Mouse (Mus musculus) limb, embryonic 12.5 days (tissue): ENCODE results near the gene Trpc4ap. TPM values are rescaled to one million over a fixed set of nuclear protein-coding genes. Genes with fewer than 3 reads are reported as not detected.

Experiments used
- ATAC-seq: fragments of 200-750 bp; cut with Nextera tagmentation; 2 replicates; pipeline ENCODE4 v1.8.0; 2017; ENCODE audit warnings: low read depth, moderate TSS enrichment; ENCODE audit not compliant: insufficient number of reproducible peaks, insufficient read depth, low FRiP score, low TSS enrichment
- H3K27ac ChIP-seq: fragments of 300-500 bp; sonication (generic); 2 replicates; pipeline ENCODE4 v1.5.1; 2016; ENCODE audit warnings: mild to moderate bottlenecking, moderate library complexity
- H3K27me3 ChIP-seq: fragments of 300-500 bp; sonication (generic); 2 replicates; pipeline ENCODE4 v1.6.1; 2016; ENCODE audit warnings: mild to moderate bottlenecking, moderate library complexity
- H3K36me3 ChIP-seq: fragments of 300-500 bp; sonication (generic); 2 replicates; pipeline ENCODE4 v1.6.1; 2016; ENCODE audit warnings: mild to moderate bottlenecking, moderate library complexity
- H3K4me1 ChIP-seq: fragments of 300-500 bp; sonication (generic); replicated peaks from 2 replicates; pipeline ENCODE4 v1.6.1; 2016
- H3K4me2 ChIP-seq: fragments of 300-500 bp; sonication (generic); 2 replicates; pipeline ENCODE4 v1.6.1; 2016; ENCODE audit warnings: mild to moderate bottlenecking, moderate library complexity
- H3K4me3 ChIP-seq: fragments of 300-500 bp; sonication (generic); replicated peaks from 2 replicates; pipeline ENCODE4 v1.5.1; 2016; ENCODE audit warnings: mild to moderate bottlenecking
- H3K9ac ChIP-seq: fragments of 300-500 bp; sonication (generic); replicated peaks from 2 replicates; pipeline ENCODE4 v1.6.1; 2016; ENCODE audit warnings: mild to moderate bottlenecking, moderate library complexity
- H3K9me3 ChIP-seq: fragments of 300-500 bp; sonication (generic); 2 replicates; pipeline ENCODE4 v1.6.1; 2016; ENCODE audit warnings: mild to moderate bottlenecking, moderate library complexity
- WGBS: fragments of 180-500 bp; shearing (Covaris S2); methylation state at CpG from one replicate; pipeline ENCODE4 v1.1.7; 2016; 5-methylcytosine and 5-hydroxymethylcytosine counted together
- polyA plus RNA-seq: library from polyadenylated mRNA; unstranded; fragments of >200 nt; fragmentation: Nextera tagmentation; extraction: Ambion mirVana; gene quantifications from 2 replicates; pipeline ENCODE4 v1.2.1, GENCODE M21; 2016

The Trpc4ap gene
- polyA plus RNA-seq, 1 experiment from 2014 or later, result 167 TPM

- Histone ChIP-seq H3K9ac (no peak overlapping the region), H3K27me3 (no peaks in the 10 kb centered on the region), H3K4me1 (no peaks in the 10 kb centered on the region; the same call in 1 of the 2 replicates), H3K4me2 (no peak overlapping the region), H3K9me3 (no peaks in the 10 kb centered on the region), H3K4me3 (no peak overlapping the region), H3K36me3 (peaks cover 29% of the 10 kb centered on the region), H3K27ac (no peak overlapping the region)
- 16% methylated on average over 2 of the region's 2 CpGs for WGBS
- ATAC-seq, result no peak
These were observed 18.6 kb downstream of the Trpc4ap start for GRCm38 (mm10) chr2:155673546-155673945.

- Histone ChIP-seq H3K27me3 (no peaks in the 10 kb centered on the region), H3K9me3 (no peaks in the 10 kb centered on the region), H3K9ac (no peak overlapping the region), H3K4me1 (no peaks in the 10 kb centered on the region; the same call in 1 of the 2 replicates), H3K4me2 (no peak overlapping the region), H3K4me3 (no peak overlapping the region), H3K36me3 (peaks cover 52% of the 10 kb centered on the region), H3K27ac (no peak overlapping the region)
- no peak for ATAC-seq
- WGBS, result 91% methylated on average over 4 of the region's 4 CpGs
These were observed 20.9 kb downstream of the Trpc4ap start for GRCm38 (mm10) chr2:155671236-155671635.

GRCm38 (mm10) chr2:155668461-155668860, 23.7 kb downstream of the Trpc4ap start:
- Histone ChIP-seq H3K9me3 (no peaks in the 10 kb centered on the region), H3K36me3 (peaks cover 80% of the 10 kb centered on the region), H3K4me2 (no peak overlapping the region), H3K4me3 (no peak overlapping the region), H3K4me1 (no peaks in the 10 kb centered on the region), H3K27me3 (no peaks in the 10 kb centered on the region), H3K9ac (no peak overlapping the region), H3K27ac (no peak overlapping the region)
- ATAC-seq, result no peak
- WGBS, result 80% methylated on average over 4 of the region's 4 CpGs

- Histone ChIP-seq H3K4me1 (no peaks in the 10 kb centered on the region), H3K36me3 (peaks cover 85% of the 10 kb centered on the region), H3K9ac (no peak overlapping the region), H3K4me3 (no peak overlapping the region), H3K9me3 (no peaks in the 10 kb centered on the region), H3K27ac (no peak overlapping the region), H3K27me3 (no peaks in the 10 kb centered on the region), H3K4me2 (no peak overlapping the region)
- no peak for ATAC-seq
- WGBS, result 95% methylated on average over 8 of the region's 8 CpGs
These were observed 24.3 kb downstream of the Trpc4ap start for GRCm38 (mm10) chr2:155667881-155668280.

GRCm38 (mm10) chr2:155663910-155664460, 28.2 kb downstream of the Trpc4ap start:
- no peaks in the 10 kb centered on the region for H3K27me3 ChIP-seq
- no peak overlapping the region for H3K9ac ChIP-seq
- no peak overlapping the region for H3K27ac ChIP-seq
- H3K9me3 ChIP-seq, result no peaks in the 10 kb centered on the region
- H3K4me2 ChIP-seq, result no peak overlapping the region
- peaks cover 92% of the 10 kb centered on the region for H3K36me3 ChIP-seq
- no peak overlapping the region for H3K4me3 ChIP-seq
- H3K4me1 ChIP-seq, result no peaks in the 10 kb centered on the region
- 76% methylated on average over 6 of the region's 6 CpGs for WGBS
- no peak for ATAC-seq

- Histone ChIP-seq H3K36me3 (peaks cover 94% of the 10 kb centered on the region), H3K9ac (no peak overlapping the region), H3K4me2 (no peak overlapping the region), H3K4me3 (no peak overlapping the region), H3K4me1 (no peaks in the 10 kb centered on the region), H3K27ac (no peak overlapping the region), H3K9me3 (no peaks in the 10 kb centered on the region), H3K27me3 (no peaks in the 10 kb centered on the region)
- 36% methylated on average over 5 of the region's 5 CpGs for WGBS
- ATAC-seq, result no peak
These were observed 29.1 kb downstream of the Trpc4ap start for GRCm38 (mm10) chr2:155663097-155663496.

GRCm38 (mm10) chr2:155662390-155662789, 29.8 kb downstream of the Trpc4ap start:
- Histone ChIP-seq H3K9me3 (no peaks in the 10 kb centered on the region), H3K27ac (no peak overlapping the region), H3K36me3 (peaks cover 94% of the 10 kb centered on the region), H3K4me3 (no peak overlapping the region), H3K9ac (no peak overlapping the region), H3K4me1 (no peaks in the 10 kb centered on the region), H3K4me2 (no peak overlapping the region), H3K27me3 (no peaks in the 10 kb centered on the region)
- ATAC-seq, result no peak
- WGBS, result 92% methylated on average over 5 of the region's 5 CpGs

- 89% methylated on average over 6 of the region's 6 CpGs for WGBS
These were observed 36.3 kb downstream of the Trpc4ap start for GRCm38 (mm10) chr2:155655759-155656372.

GRCm38 (mm10) chr2:155652618-155653017, 39.6 kb downstream of the Trpc4ap start:
- H3K4me2 ChIP-seq, result no peak overlapping the region
- no peaks in the 10 kb centered on the region for H3K9me3 ChIP-seq
- no peaks in the 10 kb centered on the region for H3K4me1 ChIP-seq
- H3K9ac ChIP-seq, result no peak overlapping the region
- H3K27me3 ChIP-seq, result no peaks in the 10 kb centered on the region
- H3K27ac ChIP-seq, result no peak overlapping the region
- no peak overlapping the region for H3K4me3 ChIP-seq
- peaks cover 96% of the 10 kb centered on the region for H3K36me3 ChIP-seq
- no peak for ATAC-seq
- WGBS, result 92% methylated on average over 5 of the region's 5 CpGs

More at GRCm38 (mm10) chr2:155655759-155656372, 36.3 kb downstream of the Trpc4ap start:
- Histone ChIP-seq H3K4me1 (no peaks in the 10 kb centered on the region), H3K9ac (no peak overlapping the region), H3K4me2 (no peak overlapping the region), H3K4me3 (no peak overlapping the region), H3K36me3 (peaks cover 92% of the 10 kb centered on the region), H3K27me3 (no peaks in the 10 kb centered on the region), H3K27ac (no peak overlapping the region), H3K9me3 (no peaks in the 10 kb centered on the region)
- ATAC-seq, result no peak

GRCm38 (mm10) chr2:155645746-155646145, 46.4 kb downstream of the Trpc4ap start:
- no peak overlapping the region for H3K9ac ChIP-seq
- no peak overlapping the region for H3K4me3 ChIP-seq
- H3K27ac ChIP-seq, result no peak overlapping the region
- no peaks in the 10 kb centered on the region for H3K9me3 ChIP-seq
- no peak overlapping the region for H3K4me2 ChIP-seq
- no peak for ATAC-seq
- WGBS, result 87% methylated on average over 7 of the region's 7 CpGs
- peaks cover 95% of the 10 kb centered on the region for H3K36me3 ChIP-seq
- H3K4me1 ChIP-seq, result no peaks in the 10 kb centered on the region
- no peaks in the 10 kb centered on the region for H3K27me3 ChIP-seq

- H3K4me3 ChIP-seq, result no peak overlapping the region
- no peak for ATAC-seq
- peaks cover 98% of the 10 kb centered on the region for H3K36me3 ChIP-seq
- H3K9ac ChIP-seq, result no peak overlapping the region
- no peaks in the 10 kb centered on the region for H3K9me3 ChIP-seq
- no peaks in the 10 kb centered on the region for H3K4me1 ChIP-seq
- H3K27me3 ChIP-seq, result no peaks in the 10 kb centered on the region
- no peak overlapping the region for H3K27ac ChIP-seq
- no peak overlapping the region for H3K4me2 ChIP-seq
- WGBS, result 86% methylated on average over 18 of the region's 18 CpGs
These were observed 50.4 kb downstream of the Trpc4ap start for GRCm38 (mm10) chr2:155641540-155642472.
